Mouse (Mus musculus): ENCODE data around the gene 4931409K22Rik. TPM values are rescaled to one million over a fixed set of nuclear protein-coding genes. Genes with fewer than 3 reads are reported as not detected.
A peak's percentile ranks its signal among the peaks of the same experiment; 100 is the strongest.

4931409K22Rik gene
- total and polyA plus RNA-seq, 3 experiments: not detected

DNA sequence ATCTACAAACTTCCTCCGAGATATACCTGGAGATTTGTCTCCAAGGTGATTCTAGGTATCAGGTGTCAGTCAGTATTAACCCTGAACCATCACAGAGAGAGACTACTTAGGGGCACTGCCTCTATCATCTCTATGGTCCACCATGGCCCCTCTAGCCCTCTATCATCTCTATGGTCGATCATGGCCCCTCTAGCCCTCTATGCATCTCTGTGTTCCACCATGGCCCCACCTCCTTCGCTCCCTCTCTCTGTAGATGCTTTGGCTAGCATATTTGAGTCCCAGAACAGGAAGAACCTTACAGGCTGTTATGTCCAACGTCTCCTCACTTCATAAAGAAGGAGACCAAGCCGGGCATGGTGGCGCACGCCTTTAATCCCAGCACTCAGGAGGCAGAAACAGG, 14.0 kb downstream of the 4931409K22Rik start:
- in situ Hi-C loops (cut with MboI; ENCODE audit: low pct_ligation_motif_present, low pct_unique_long_range_greater_than_20kb, low sequenced_read_pairs) (no loop called here), dilution Hi-C loops (cut with MboI; ENCODE audit: extremely low pct_ligation_motif_present, extremely low pct_unique_long_range_greater_than_20kb, low sequenced_read_pairs) (no loop called here)
- Histone ChIP-seq H3K4me2 (ENCODE audit: insufficient read depth, low read depth, poor library complexity, severe bottlenecking) (no peak overlapping the region), H3K4me1 (ENCODE audit: control insufficient read depth in 1 of 2, insufficient read depth in 2 of 2) (peaks cover 2 to 6% of the 10 kb centered on the region in 2 experiments), H3K27me3 (replicated peaks) (peaks cover 52% of the 10 kb centered on the region), H3K4me3 (replicated peaks in 1 of 3; ENCODE audit: low read depth in 2 of 3, low read length in 2 of 3, poor library complexity in 1 of 3) (no peak overlapping the region), H3K79me2 (replicated peaks; ENCODE audit: control insufficient read depth, extremely low read depth, insufficient read depth, poor library complexity, severe bottlenecking) (no peaks in the 10 kb centered on the region), H3K9me3 (replicated peaks; ENCODE audit: low read length) (no peaks in the 10 kb centered on the region), H3K27ac (ENCODE audit: insufficient read depth, low read depth) (no peak overlapping the region), H3K36me3 (replicated peaks in 1 of 2; ENCODE audit: control insufficient read depth in 1 of 2, insufficient read depth in 1 of 2, low read length in 1 of 2) (no peaks in the 10 kb centered on the region), H3K9ac (ENCODE audit: insufficient read depth, low read depth) (no peak overlapping the region)
- DNase-seq (ENCODE audit: extremely low read depth): peak; percentile 48
- TF ChIP-seq TCF12 (IDR thresholded peaks at IDR 0.05; ENCODE audit: low read depth, low read length): 0 out of 2 replicates have a peak, but pooled peaks have one; percentile 19
- TF ChIP-seq RCOR1 (conservative IDR thresholded peaks at IDR 0.05; ENCODE audit: low read depth, low read length): no peak
- 0 out of 2 replicates have a peak, but pooled peaks have one; percentile 27 for TF ChIP-seq TBP (conservative IDR thresholded peaks at IDR 0.05; ENCODE audit: low read depth, low read length)
- TF ChIP-seq GABPA (IDR thresholded peaks at IDR 0.05; ENCODE audit: insufficient replicate concordance, low read depth, low read length): no peak
- TF ChIP-seq PAX5 (IDR thresholded peaks at IDR 0.05; ENCODE audit: low read length): no peak
- TF ChIP-seq HCFC1 (IDR thresholded peaks at IDR 0.05; ENCODE audit: low read depth, low read length): peak; percentile 66

GRCm38 (mm10) chr5:24541144-24541569, 15.5 kb downstream of the 4931409K22Rik start:
- Histone ChIP-seq H3K27me3 (replicated peaks) (peaks cover 53% of the 10 kb centered on the region), H3K4me2 (ENCODE audit: insufficient read depth, low read depth, poor library complexity, severe bottlenecking) (0 out of 2 replicates have a peak overlapping the region, but pooled peaks have one; percentile 0), H3K9me3 (replicated peaks; ENCODE audit: low read length) (no peaks in the 10 kb centered on the region), H3K79me2 (replicated peaks; ENCODE audit: control insufficient read depth, extremely low read depth, insufficient read depth, poor library complexity, severe bottlenecking) (no peaks in the 10 kb centered on the region), H3K4me1 (ENCODE audit: control insufficient read depth in 1 of 2, insufficient read depth in 2 of 2) (peaks cover 7 to 9% of the 10 kb centered on the region in 2 experiments), H3K9ac (ENCODE audit: insufficient read depth, low read depth) (no peak overlapping the region), H3K36me3 (replicated peaks in 1 of 2; ENCODE audit: control insufficient read depth in 1 of 2, insufficient read depth in 1 of 2, low read length in 1 of 2) (no peaks in the 10 kb centered on the region), H3K4me3 (replicated peaks in 1 of 3; ENCODE audit: low read depth in 2 of 3, low read length in 2 of 3, poor library complexity in 1 of 3) (no peak overlapping the region), H3K27ac (ENCODE audit: insufficient read depth, low read depth) (no peak overlapping the region)
- no peak for TF ChIP-seq TBP (conservative IDR thresholded peaks at IDR 0.05; ENCODE audit: low read depth, low read length)
- no peak for TF ChIP-seq CHD1 (IDR thresholded peaks at IDR 0.05; ENCODE audit: low read depth, low read length)
- TF ChIP-seq SMC3 (IDR thresholded peaks at IDR 0.05; ENCODE audit: low read depth, low read length): no peak
- TF ChIP-seq ELF1 (IDR thresholded peaks at IDR 0.05; ENCODE audit: low read depth, low read length): no peak
- no peak for TF ChIP-seq NRF1 (IDR thresholded peaks at IDR 0.05; ENCODE audit: low read depth, low read length)
- no peak for TF ChIP-seq HCFC1 (IDR thresholded peaks at IDR 0.05; ENCODE audit: low read depth, low read length)
- no peak for TF ChIP-seq MAX (IDR thresholded peaks at IDR 0.05; ENCODE audit: low read length)
- in situ Hi-C loops (cut with MboI; ENCODE audit: low pct_ligation_motif_present, low pct_unique_long_range_greater_than_20kb, low sequenced_read_pairs): no loop called here
- dilution Hi-C loops (cut with MboI; ENCODE audit: extremely low pct_ligation_motif_present, extremely low pct_unique_long_range_greater_than_20kb, low sequenced_read_pairs): no loop called here
- no peak for DNase-seq (ENCODE audit: extremely low read depth)

- in situ Hi-C loops (cut with MboI; ENCODE audit: low pct_ligation_motif_present, low pct_unique_long_range_greater_than_20kb, low sequenced_read_pairs) (no loop called here), dilution Hi-C loops (cut with MboI; ENCODE audit: extremely low pct_ligation_motif_present, extremely low pct_unique_long_range_greater_than_20kb, low sequenced_read_pairs) (no loop called here)
- no peaks in the 10 kb centered on the region for H3K79me2 ChIP-seq (replicated peaks; ENCODE audit: control insufficient read depth, extremely low read depth, insufficient read depth, poor library complexity, severe bottlenecking)
- peak within 1 kb of the TSS; percentile 0; the same call in 1 of the 2 replicates for H3K4me2 ChIP-seq (ENCODE audit: insufficient read depth, low read depth, poor library complexity, severe bottlenecking)
- no peak within 1 kb of the TSS for H3K27ac ChIP-seq (ENCODE audit: insufficient read depth, low read depth)
- no peak within 1 kb of the TSS for H3K9ac ChIP-seq (ENCODE audit: insufficient read depth, low read depth)
- no peaks in the 10 kb centered on the region for H3K36me3 ChIP-seq (replicated peaks in 1 of 2; ENCODE audit: control insufficient read depth in 1 of 2, insufficient read depth in 1 of 2, low read length in 1 of 2)
- no peak within 1 kb of the TSS for H3K4me3 ChIP-seq (replicated peaks in 1 of 3; ENCODE audit: low read depth in 2 of 3, low read length in 2 of 3, poor library complexity in 1 of 3)
- peaks cover 7 to 9% of the 10 kb centered on the region in 2 experiments for H3K4me1 ChIP-seq (ENCODE audit: control insufficient read depth in 1 of 2, insufficient read depth in 2 of 2)
- no peak for TF ChIP-seq TCF12 (IDR thresholded peaks at IDR 0.05; ENCODE audit: low read depth, low read length)
- no peak for TF ChIP-seq CHD2 (IDR thresholded peaks at IDR 0.05; ENCODE audit: low read length)
- TF ChIP-seq IRF4 (IDR thresholded peaks at IDR 0.05; ENCODE audit: low read depth, low read length): no peak
- no peak for TF ChIP-seq JUN (IDR thresholded peaks at IDR 0.05; ENCODE audit: insufficient read depth, low read depth, low read length)
- no peak for TF ChIP-seq KAT2A (IDR thresholded peaks at IDR 0.05; ENCODE audit: insufficient replicate concordance, low read length)
- TF ChIP-seq MAX (IDR thresholded peaks at IDR 0.05; ENCODE audit: low read length): no peak
- no peak for TF ChIP-seq ELF1 (IDR thresholded peaks at IDR 0.05; ENCODE audit: low read depth, low read length)
- no peak for TF ChIP-seq USF2 (conservative IDR thresholded peaks at IDR 0.05; ENCODE audit: low read depth, low read length)
- TF ChIP-seq MAZ (IDR thresholded peaks at IDR 0.05; ENCODE audit: low read depth, low read length): no peak
- no peaks in the 10 kb centered on the region for H3K9me3 ChIP-seq (replicated peaks; ENCODE audit: low read length)
- peaks cover 52% of the 10 kb centered on the region for H3K27me3 ChIP-seq (replicated peaks)
- DNase-seq (ENCODE audit: extremely low read depth): no peak
Observed at GRCm38 (mm10) chr5:24540387-24541143, 16.0 kb downstream of the 4931409K22Rik start, which contains the start of gene Asb10. TSS of gene Asb10 (minus strand) at chr5:24540978.

Measured in CH12.LX (cell line).